Mouse (Mus musculus): ENCODE data around the gene Taf8. TPM values are rescaled to one million over a fixed set of nuclear protein-coding genes. Genes with fewer than 3 reads are reported as not detected.
A peak's percentile ranks its signal among the peaks of the same experiment; 100 is the strongest.

Taf8 gene
- polyA plus RNA-seq, 1 experiment from 2014 or later, result 15.9 TPM

DNA sequence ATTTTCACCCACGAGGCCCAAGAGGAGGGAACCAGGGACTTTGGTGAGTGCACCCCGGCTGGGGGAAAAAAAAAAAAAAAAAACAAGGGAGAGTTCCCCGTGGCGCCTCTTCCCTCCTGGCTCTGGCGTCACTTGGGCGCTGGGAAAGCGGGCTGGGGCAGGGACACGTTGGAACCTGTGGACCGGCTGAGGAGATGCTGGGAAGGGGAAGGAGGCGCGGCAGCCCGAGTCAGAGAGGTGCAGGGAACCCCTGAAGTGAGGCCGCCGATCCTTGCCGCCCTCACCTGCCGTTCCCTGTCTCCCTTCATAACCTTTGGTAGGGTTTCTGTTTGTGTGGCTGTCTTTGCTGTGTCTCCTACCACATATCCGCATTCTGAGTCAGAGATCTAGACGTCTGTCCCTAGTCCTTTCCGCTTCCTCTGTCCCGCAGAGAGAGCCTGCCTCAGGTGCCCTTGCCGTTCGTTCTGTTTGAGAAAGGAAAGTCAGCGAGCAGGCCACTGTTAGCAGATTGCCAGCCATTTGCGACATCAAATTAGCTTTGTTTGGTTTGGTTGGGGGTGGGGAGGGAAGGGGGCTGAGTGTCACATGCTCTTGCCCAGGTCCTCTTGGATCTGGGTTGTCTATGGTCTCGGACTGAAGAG, 65.1 kb downstream of the Taf8 start, which contains the start of gene 1700001C19Rik:
TSS of gene 1700001C19Rik (minus strand) at position 470 of the 641 bp plus-strand sequence.
- H3K36me3 ChIP-seq (ENCODE audit: control insufficient read depth, insufficient read depth, low read length), result no peaks in the 10 kb centered on the region
- 4% methylated on average over 25 of the region's 25 CpGs for WGBS (ENCODE audit: insufficient replicate concordance)
- peaks cover 36% of the 10 kb centered on the region for H3K4me1 ChIP-seq (ENCODE audit: control insufficient read depth, insufficient read depth, low read length)
- H3K4me2 ChIP-seq, result peak within 1 kb of the TSS; percentile 92
- H3K9me3 ChIP-seq (replicated peaks; ENCODE audit: control insufficient read depth, low read length), result no peaks in the 10 kb centered on the region
- ATAC-seq (replicated peaks; ENCODE audit: insufficient number of reproducible peaks, low FRiP score, low TSS enrichment), result no peak
- H3K4me3 ChIP-seq (ENCODE audit: low read depth, low read length), result peak within 1 kb of the TSS; percentile 56
- no peak within 1 kb of the TSS for H3K27ac ChIP-seq (ENCODE audit: low read depth, low read length)
- peaks cover 9% of the 10 kb centered on the region; the same call in 1 of the 2 replicates for H3K27me3 ChIP-seq (ENCODE audit: control insufficient read depth, insufficient read depth, low read length)
- H3K9ac ChIP-seq (ENCODE audit: low read depth, low read length), result peak within 1 kb of the TSS; percentile 75

DNA sequence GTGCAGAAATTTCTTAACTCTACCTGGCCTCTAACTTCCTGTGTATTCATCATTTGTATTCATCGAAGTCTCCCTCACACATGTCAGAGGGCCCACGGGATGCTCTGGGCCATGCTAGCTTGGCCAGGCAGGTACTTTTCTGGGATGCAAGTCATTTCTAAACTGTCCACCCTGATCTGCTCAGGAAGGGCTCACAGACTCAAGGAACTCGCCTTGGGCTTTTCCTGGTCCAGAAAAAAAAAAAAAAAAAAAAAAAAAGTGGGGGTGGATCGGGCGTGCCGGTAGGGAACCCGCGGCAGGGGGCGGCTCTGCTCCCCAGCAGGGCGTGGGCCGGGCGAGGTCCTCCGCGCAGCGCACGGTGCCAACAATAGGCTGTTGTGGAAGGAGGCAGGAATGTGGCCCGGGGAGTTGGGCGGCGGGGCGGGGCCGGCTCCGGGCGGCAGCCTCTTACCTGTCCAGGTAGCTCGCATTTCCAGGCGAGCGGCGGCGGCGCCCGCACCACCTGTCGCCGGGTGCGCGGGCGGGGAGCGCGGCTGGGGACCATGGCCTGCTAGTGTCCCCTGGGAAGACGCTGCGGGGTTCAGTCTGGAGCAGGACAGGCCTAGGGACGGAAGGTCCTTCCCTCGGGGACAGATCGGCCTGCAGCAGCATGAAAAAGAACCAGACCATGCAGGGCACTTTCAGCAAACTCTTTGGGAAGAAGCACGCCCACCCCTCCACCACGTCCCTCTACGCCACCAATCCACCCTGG, 65.8 kb downstream of the Taf8 start, which contains the start of gene AI661453:
TSS of gene AI661453 (plus strand) at position 460 of the 751 bp plus-strand sequence.
- H3K27me3 ChIP-seq (ENCODE audit: control insufficient read depth, insufficient read depth, low read length), result peaks cover 9% of the 10 kb centered on the region; the same call in 1 of the 2 replicates
- no peak within 1 kb of the TSS for H3K27ac ChIP-seq (ENCODE audit: low read depth, low read length)
- H3K9me3 ChIP-seq (replicated peaks; ENCODE audit: control insufficient read depth, low read length), result no peaks in the 10 kb centered on the region
- H3K36me3 ChIP-seq (ENCODE audit: control insufficient read depth, insufficient read depth, low read length), result no peaks in the 10 kb centered on the region
- H3K4me2 ChIP-seq, result peak within 1 kb of the TSS; percentile 92
- no peak for ATAC-seq (replicated peaks; ENCODE audit: insufficient number of reproducible peaks, low FRiP score, low TSS enrichment)
- peak within 1 kb of the TSS; percentile 56 for H3K4me3 ChIP-seq (ENCODE audit: low read depth, low read length)
- H3K4me1 ChIP-seq (ENCODE audit: control insufficient read depth, insufficient read depth, low read length), result peaks cover 29% of the 10 kb centered on the region
- WGBS (ENCODE audit: insufficient replicate concordance), result 1% methylated on average over 45 of the region's 45 CpGs
- peak within 1 kb of the TSS; percentile 75 for H3K9ac ChIP-seq (ENCODE audit: low read depth, low read length)

Other genes starting within 250 kb of the Taf8 start
- 74.8 and 78.7 TPM in 2 replicates for gene Mrps10, start 133.4 kb downstream of the Taf8 start, polyA plus RNA-seq (2014; fragmentation: Nextera tagmentation; extraction: Ambion mirVana)
- gene Guca1b, start 116.9 kb downstream of the Taf8 start, polyA plus RNA-seq (2014; fragmentation: Nextera tagmentation; extraction: Ambion mirVana), result 1.2 and 2.5 TPM in 2 replicates
- 3.3 and 4.3 TPM in 2 replicates for gene Guca1a, start 101.7 kb downstream of the Taf8 start, polyA plus RNA-seq (2014; fragmentation: Nextera tagmentation; extraction: Ambion mirVana)
- 1.2 and 1.6 TPM in 2 replicates for gene AI661453, start 65.7 kb downstream of the Taf8 start, polyA plus RNA-seq (2014; fragmentation: Nextera tagmentation; extraction: Ambion mirVana)
- gene 1700001C19Rik, start 64.9 kb downstream of the Taf8 start, polyA plus RNA-seq (2014; fragmentation: Nextera tagmentation; extraction: Ambion mirVana), result 1.2 and 2.2 TPM in 2 replicates
- 559 and 565 TPM in 2 replicates for gene Ccnd3, start 2.8 kb upstream of the Taf8 start, polyA plus RNA-seq (2014; fragmentation: Nextera tagmentation; extraction: Ambion mirVana)
- 26.8 TPM in 2 replicates for gene Bysl, start 109.2 kb upstream of the Taf8 start, polyA plus RNA-seq (2014; fragmentation: Nextera tagmentation; extraction: Ambion mirVana)
- 30.3 and 36.4 TPM in 2 replicates for gene Med20, start 109.3 kb upstream of the Taf8 start, polyA plus RNA-seq (2014; fragmentation: Nextera tagmentation; extraction: Ambion mirVana)
- 1.6 and 1.8 TPM in 2 replicates for gene Gm20517, start 109.3 kb upstream of the Taf8 start, polyA plus RNA-seq (2014; fragmentation: Nextera tagmentation; extraction: Ambion mirVana)
- gene Usp49, start 128.4 kb upstream of the Taf8 start, polyA plus RNA-seq (2014; fragmentation: Nextera tagmentation; extraction: Ambion mirVana), result 2.7 and 3.7 TPM in 2 replicates
- gene Tomm6, start 186.1 kb upstream of the Taf8 start, polyA plus RNA-seq (2014; fragmentation: Nextera tagmentation; extraction: Ambion mirVana), result 322 and 360 TPM in 2 replicates
- 2.2 and 2.7 TPM in 2 replicates for gene Frs3, start 186.7 kb upstream of the Taf8 start, polyA plus RNA-seq (2014; fragmentation: Nextera tagmentation; extraction: Ambion mirVana)
- 0.94 and 1.3 TPM in 2 replicates for gene Gm21981, start 192.2 kb upstream of the Taf8 start, polyA plus RNA-seq (2014; fragmentation: Nextera tagmentation; extraction: Ambion mirVana)
- 0.39 TPM in 1 of 2 replicates, not detected in the other for gene Prickle4, start 192.4 kb upstream of the Taf8 start, polyA plus RNA-seq (2014; fragmentation: Nextera tagmentation; extraction: Ambion mirVana)
- gene Pgc, start 224.6 kb upstream of the Taf8 start, polyA plus RNA-seq (2014; fragmentation: Nextera tagmentation; extraction: Ambion mirVana), result 0.15 TPM in 1 of 2 replicates, not detected in the other
- gene Tfeb, start 234.7 kb upstream of the Taf8 start, polyA plus RNA-seq (2014; fragmentation: Nextera tagmentation; extraction: Ambion mirVana), result 16.3 and 17.0 TPM in 2 replicates